Mouse (Mus musculus): ENCODE results near the gene Ccdc152. TPM values are rescaled to one million over a fixed set of nuclear protein-coding genes. Genes with fewer than 3 reads are reported as not detected.

The Ccdc152 gene
- total RNA-seq, 2 experiments from 2014 or later: not detected

DNA sequence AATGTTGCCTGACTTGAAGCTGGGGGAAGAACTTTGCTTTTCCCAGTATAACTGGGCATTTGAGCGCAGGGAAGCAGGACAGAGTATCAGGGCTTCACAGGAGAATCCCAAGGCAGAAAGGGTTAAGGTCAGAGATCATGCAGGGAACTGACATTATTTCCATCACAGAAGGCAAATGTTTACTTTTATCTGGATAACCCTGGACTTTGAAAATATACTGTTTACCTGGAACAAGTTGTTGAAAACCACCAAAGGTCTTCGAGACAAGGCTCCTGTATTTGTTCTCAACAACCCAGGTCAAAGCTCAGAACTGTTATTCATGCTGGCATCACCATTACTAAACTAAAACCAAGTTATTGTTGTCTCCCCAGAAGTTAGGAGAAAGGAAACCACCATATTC lies 67.0 kb downstream of the Ccdc152 start:
- intact Hi-C loops (cut with DNase I): no loop called here
- no peak for DNase-seq (ENCODE audit: low spot score in 2 of 2)

DNA sequence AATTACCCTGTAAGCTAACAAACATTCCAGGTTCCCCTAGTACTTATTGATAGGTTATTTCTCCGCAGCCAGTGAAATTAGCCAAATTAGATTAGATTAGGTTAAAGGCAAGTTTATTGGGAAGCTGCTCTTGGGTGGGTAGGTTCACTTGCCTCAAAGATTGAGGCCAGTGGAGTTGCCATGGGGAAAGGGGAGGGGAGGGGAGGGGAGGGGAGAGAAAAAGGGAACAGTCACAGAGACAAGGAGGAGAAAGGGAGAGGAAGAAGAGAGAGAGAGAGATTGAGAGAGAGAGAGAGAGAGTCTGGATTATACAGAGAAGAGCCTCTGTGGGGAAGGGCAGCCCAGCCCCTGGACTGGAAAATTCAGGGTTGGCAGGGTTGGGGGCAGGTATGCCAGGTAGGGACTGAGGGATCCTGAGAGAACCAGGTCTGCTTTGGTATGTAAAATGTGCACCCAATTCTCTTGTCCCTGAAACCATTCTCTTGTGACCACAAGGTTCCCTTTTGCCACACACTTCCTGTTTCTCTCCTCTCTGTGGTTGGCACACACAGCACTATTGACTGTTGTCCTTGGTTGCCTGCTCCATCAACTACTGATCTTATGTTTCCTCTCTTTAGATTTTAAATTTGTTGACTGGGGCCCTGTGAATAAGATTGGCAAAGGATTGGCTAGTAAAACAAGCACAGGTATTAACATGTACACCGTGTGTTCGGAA lies 69.3 kb downstream of the Ccdc152 start:
- no peak for DNase-seq (ENCODE audit: low spot score in 2 of 2)
- intact Hi-C loops (cut with DNase I): loop anchor here (2.0 kb wide), 1 partner anchor 37 kb away; no protein-coding TSS in a partner anchor

DNA sequence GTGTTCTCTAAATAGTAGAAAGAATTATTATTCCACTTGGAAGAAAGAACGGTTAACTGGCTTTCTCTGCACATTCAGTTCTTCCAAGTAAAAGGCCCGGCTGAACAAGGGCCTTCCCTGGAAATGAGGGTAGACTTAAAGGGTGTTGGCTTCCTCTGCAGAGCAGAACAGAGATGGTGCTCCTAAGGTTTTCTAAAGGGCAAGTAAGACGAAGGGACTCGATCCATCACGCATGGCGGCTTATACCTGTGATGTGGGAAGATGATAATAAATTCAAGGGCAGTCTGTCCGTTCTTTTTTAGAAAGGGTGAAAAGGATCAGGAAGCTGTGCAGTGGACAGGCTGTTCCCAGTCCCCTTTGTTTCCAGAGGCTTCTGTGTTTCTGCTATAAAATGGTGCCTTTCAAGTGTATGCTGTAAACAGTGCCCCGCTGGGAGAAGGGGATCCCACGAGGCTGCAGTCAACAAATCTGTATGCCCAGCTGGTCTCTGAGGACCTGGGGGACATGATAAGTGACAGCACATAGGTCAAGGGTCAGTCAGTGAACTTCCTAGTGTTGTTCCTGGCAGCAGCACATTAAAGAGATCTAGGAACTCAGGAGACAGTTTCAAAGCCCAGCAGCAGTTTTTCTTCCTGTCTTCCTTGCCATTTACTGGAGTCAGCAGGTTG lies 71.0 kb downstream of the Ccdc152 start:
- peak; percentile 6 to 16 for DNase-seq (ENCODE audit: low spot score in 2 of 2)
- intact Hi-C loops (cut with DNase I): loop anchor here (2.0 kb wide), 1 partner anchor 38 kb away; no protein-coding TSS in a partner anchor

DNA sequence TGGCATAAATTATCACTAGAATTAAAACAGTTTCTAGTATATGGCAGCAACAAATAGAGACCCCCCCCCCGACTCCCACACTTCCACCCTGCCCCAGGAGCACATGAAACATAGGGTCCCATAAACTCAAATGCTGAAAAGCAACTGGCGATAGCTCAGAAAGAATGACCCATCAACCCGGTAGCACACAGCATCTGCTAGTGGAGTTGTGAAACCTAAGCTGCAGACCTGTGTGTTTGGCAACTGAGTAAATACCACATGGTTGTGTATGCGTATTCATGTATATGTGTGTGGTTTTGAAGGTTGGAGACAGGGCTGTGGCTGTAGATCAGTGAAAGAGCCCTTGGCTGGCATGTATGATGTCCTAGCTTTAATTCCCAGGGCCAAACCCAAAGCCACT lies 72.3 kb downstream of the Ccdc152 start:
- no peak for DNase-seq (ENCODE audit: low spot score in 2 of 2)
- intact Hi-C loops (cut with DNase I): no loop called here

Other genes with a start within 250 kb of the Ccdc152 start
- 100 to 1,000 TPM; 302 to 352 TPM for gene Selenop, start 35.0 kb downstream of the Ccdc152 start, total RNA-seq (2021)

Measured in left cerebral cortex, postnatal 14 days (tissue).